Comparison of ENCODE assay signal across 8 mouse cellular contexts in genomic region chr1:118901868-118902586, GRCm38 (mm10).
DNase-seq lines count a peak whose midpoint lies in the region; ATAC-seq lines count a peak whose summit lies in the region.

No protein-coding gene starts in this region.

- DNase-seq in hindbrain, embryonic 10.5 days (ENCODE audit: low spot score): no peak
- DNase-seq in adipocyte (ENCODE audit: low spot score): peak; percentile 83
- DNase-seq in embryo, embryonic 9.5 days (ENCODE audit: extremely low spot score): peak; percentile 25
- DNase-seq in spleen, adult 12 weeks (ENCODE audit: low spot score): no peak
- no peak for DNase-seq in layer of hippocampus, postnatal 25 days (ENCODE audit: extremely low spot score in 1 of 2, low spot score in 1 of 2)

- no peaks in the 10 kb centered on the region for H3K36me3 ChIP-seq in hindbrain, embryonic 10.5 days
- no peaks in the 10 kb centered on the region for H3K36me3 ChIP-seq in hindbrain, embryonic 16.5 days (ENCODE audit: control insufficient read depth, insufficient read depth, low read length)
- peaks cover 10% of the 10 kb centered on the region for H3K36me3 ChIP-seq in limb, embryonic 13.5 days

- no peak for ATAC-seq in hindbrain, embryonic 16.5 days
- peak; percentile 62 for ATAC-seq in limb, embryonic 13.5 days (ENCODE audit: low FRiP score, low read depth)
- ATAC-seq in granulocyte monocyte progenitor cell, adult 5-6 weeks (replicated peaks; ENCODE audit: poor library complexity, severe bottlenecking): no peak

- H3K9ac ChIP-seq in hindbrain, embryonic 16.5 days (ENCODE audit: low read depth, low read length): no peak overlapping the region
- H3K9ac ChIP-seq in limb, embryonic 13.5 days: 0 out of 2 replicates have a peak overlapping the region, but pooled peaks have one; percentile 13

- no peaks in the 10 kb centered on the region for H3K27me3 ChIP-seq in hindbrain, embryonic 10.5 days (ENCODE audit: insufficient read depth, poor library complexity, severe bottlenecking)
- H3K27me3 ChIP-seq in hindbrain, embryonic 16.5 days (replicated peaks; ENCODE audit: control insufficient read depth, insufficient read depth, low read length): no peaks in the 10 kb centered on the region
- no peaks in the 10 kb centered on the region for H3K27me3 ChIP-seq in limb, embryonic 13.5 days

- 47% methylated on average over 8 of the region's 8 CpGs for WGBS in hindbrain, embryonic 10.5 days
- WGBS in hindbrain, embryonic 16.5 days: 42% methylated on average over 8 of the region's 8 CpGs
- WGBS in limb, embryonic 13.5 days: 8% methylated on average over 8 of the region's 8 CpGs

- peaks cover 34% of the 10 kb centered on the region for H3K4me1 ChIP-seq in hindbrain, embryonic 10.5 days (replicated peaks)
- peaks cover 15% of the 10 kb centered on the region for H3K4me1 ChIP-seq in hindbrain, embryonic 16.5 days (ENCODE audit: control insufficient read depth, insufficient read depth, low read depth, low read length)
- H3K4me1 ChIP-seq in limb, embryonic 13.5 days: peaks cover 76% of the 10 kb centered on the region

- H3K4me2 ChIP-seq in hindbrain, embryonic 16.5 days (ENCODE audit: low read length): no peak overlapping the region
- peak overlapping the region; percentile 12; the same call in 1 of the 2 replicates for H3K4me2 ChIP-seq in limb, embryonic 13.5 days (replicated peaks)

- H3K4me3 ChIP-seq in hindbrain, embryonic 10.5 days: no peak overlapping the region
- no peak overlapping the region for H3K4me3 ChIP-seq in hindbrain, embryonic 16.5 days (ENCODE audit: low read length)
- no peak overlapping the region for H3K4me3 ChIP-seq in limb, embryonic 13.5 days

- H3K27ac ChIP-seq in hindbrain, embryonic 10.5 days: peak overlapping the region; percentile 46; the same call in 1 of the 2 replicates
- no peak overlapping the region for H3K27ac ChIP-seq in hindbrain, embryonic 16.5 days (ENCODE audit: low read depth, low read length)
- H3K27ac ChIP-seq in limb, embryonic 13.5 days: peak overlapping the region; percentile 83

- no peaks in the 10 kb centered on the region for H3K9me3 ChIP-seq in hindbrain, embryonic 10.5 days
- no peaks in the 10 kb centered on the region for H3K9me3 ChIP-seq in hindbrain, embryonic 16.5 days (ENCODE audit: control insufficient read depth, low read length)
- H3K9me3 ChIP-seq in limb, embryonic 13.5 days: no peaks in the 10 kb centered on the region

Comparison
In these comparisons a context has a peak if more than half of its experiments do, and no peak if none do; other contexts are left out.
1. DNase-seq: peak in adipocyte (single experiment) and embryo, embryonic 9.5 days (single experiment); none in hindbrain, embryonic 10.5 days (single experiment), spleen, adult 12 weeks (single experiment) and layer of hippocampus, postnatal 25 days (0 of 2).